Mouse (Mus musculus) lung, embryonic 14.5 days (tissue): ENCODE results near the gene Nfix. TPM values are rescaled to one million over a fixed set of nuclear protein-coding genes. Genes with fewer than 3 reads are reported as not detected.
A peak's percentile ranks its signal among the peaks of the same experiment; 100 is the strongest.

ENCODE experiments used
- ATAC-seq: fragments of 200-750 bp; cut with Nextera tagmentation; 2 replicates; pipeline ENCODE4 v1.8.0; 2017; ENCODE audit warnings: mild to moderate bottlenecking, moderate TSS enrichment, moderate library complexity; ENCODE audit not compliant: insufficient read depth
- DNase-seq: peaks from one replicate; pipeline ENCODE4 v3.0.0-alpha.2; 2015
- H3K27ac ChIP-seq: fragments of 300-500 bp; sonication (generic); 2 replicates; pipeline ENCODE4 v1.5.1; 2014; ENCODE audit warnings: low read depth, mild to moderate bottlenecking, moderate library complexity
- H3K27me3 ChIP-seq: fragments of 300-500 bp; sonication (generic); 2 replicates; pipeline ENCODE4 v1.6.1; 2014; ENCODE audit warnings: low read length, control low read depth; ENCODE audit not compliant: insufficient read depth
- H3K36me3 ChIP-seq: fragments of 300-500 bp; sonication (generic); 2 replicates; pipeline ENCODE4 v1.6.1; 2014; ENCODE audit warnings: control low read depth; ENCODE audit not compliant: insufficient read depth
- H3K4me1 ChIP-seq: fragments of 300-500 bp; sonication (generic); 2 replicates; pipeline ENCODE4 v1.6.1; 2014; ENCODE audit warnings: antibody characterized with exemption, control low read depth; ENCODE audit not compliant: insufficient read depth
- H3K4me2 ChIP-seq: fragments of 300-500 bp; sonication (generic); 2 replicates; pipeline ENCODE4 v1.6.1; 2014; ENCODE audit warnings: mild to moderate bottlenecking
- H3K4me3 ChIP-seq: fragments of 300-500 bp; sonication (generic); 2 replicates; pipeline ENCODE4 v1.5.1; 2014; ENCODE audit warnings: low read depth, low read length
- H3K9ac ChIP-seq: fragments of 300-500 bp; sonication (generic); 2 replicates; pipeline ENCODE4 v1.6.1; 2014
- H3K9me3 ChIP-seq: fragments of 300-500 bp; sonication (generic); 2 replicates; pipeline ENCODE4 v1.6.1; 2016; ENCODE audit warnings: low read depth, low read length, control low read depth
- CTCF ChIP-seq: IDR thresholded peaks from 2 replicates; pipeline ENCODE4 v1.5.1; 2016; ENCODE audit warnings: antibody characterized with exemption, low read depth
- WGBS: fragments of 180-500 bp; shearing (Covaris S2); extraction: QIAGEN DNeasy Blood & Tissue Kit; methylation state at CpG from one replicate; pipeline ENCODE4 v1.1.7; 2014; 5-methylcytosine and 5-hydroxymethylcytosine counted together
- polyA plus RNA-seq: library from polyadenylated mRNA; unstranded; fragments of >200 nt; fragmentation: Nextera tagmentation; extraction: Ambion mirVana; gene quantifications from 2 replicates; pipeline ENCODE4 v1.2.1, GENCODE M21; 2014

The Nfix gene
- polyA plus RNA-seq, 1 experiment from 2014 or later: 42.3 TPM

DNA sequence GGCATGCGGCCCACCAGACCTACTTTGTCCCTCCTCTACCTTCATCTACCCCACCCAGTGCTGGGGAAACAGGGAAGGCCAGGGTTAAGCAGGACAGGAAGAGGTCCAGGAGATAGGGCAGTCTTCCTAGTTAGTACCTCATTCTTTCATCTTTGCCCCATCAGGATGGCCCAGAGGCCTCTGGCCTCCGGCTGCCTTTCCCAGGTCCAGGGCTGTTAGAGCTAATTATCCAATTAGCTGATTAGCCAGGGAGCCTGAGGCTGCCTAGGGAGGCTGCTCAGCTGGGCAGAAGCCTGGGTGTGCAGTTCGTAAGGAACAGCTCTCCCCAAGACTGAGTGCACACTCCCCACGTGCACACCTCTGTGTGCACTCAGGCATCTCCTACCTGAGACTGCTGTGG lies 86.8 kb downstream of the Nfix start:
- Histone ChIP-seq H3K36me3 (peaks cover 46% of the 10 kb centered on the region), H3K4me1 (peaks cover 36% of the 10 kb centered on the region), H3K27me3 (0 out of 2 replicates have a peak, but pooled peaks cover 6% of the 10 kb centered on the region), H3K4me3 (no peak overlapping the region), H3K27ac (peak overlapping the region; percentile 95), H3K9ac (peak overlapping the region; percentile 30; the same call in 1 of the 2 replicates), H3K4me2 (no peak overlapping the region), H3K9me3 (no peaks in the 10 kb centered on the region)
- WGBS: 49% methylated on average over 4 of the region's 4 CpGs
- ATAC-seq: no peak
- no peak for DNase-seq
- TF ChIP-seq CTCF: no peak

DNA sequence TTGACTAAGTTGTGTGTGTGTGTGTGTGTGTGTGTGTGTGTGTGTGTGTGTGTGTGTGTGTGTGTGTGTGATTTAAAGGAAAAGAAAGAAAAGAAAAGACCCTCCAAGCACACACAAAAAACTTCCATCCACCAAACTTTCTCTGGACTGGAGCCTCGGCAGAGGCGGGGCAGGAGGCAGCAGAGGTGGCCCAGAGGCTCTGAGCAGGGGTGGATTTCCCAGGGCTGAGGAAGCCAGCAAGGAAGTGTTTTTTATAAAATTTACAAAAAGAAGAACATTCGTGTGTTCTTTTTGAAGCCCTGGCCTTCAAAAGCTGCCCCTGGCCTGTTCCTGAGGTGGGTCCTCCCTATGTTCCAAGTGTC lies 87.4 kb downstream of the Nfix start:
- H3K4me2 ChIP-seq: peak overlapping the region; percentile 52
- peaks cover 11% of the 10 kb centered on the region for H3K27me3 ChIP-seq
- ATAC-seq: peak; percentile 55
- WGBS: 6% methylated on average over 3 of the region's 3 CpGs
- H3K9ac ChIP-seq: peak overlapping the region; percentile 30; the same call in 1 of the 2 replicates
- no peak for TF ChIP-seq CTCF
- no peak for DNase-seq
- H3K4me3 ChIP-seq: no peak overlapping the region
- no peaks in the 10 kb centered on the region for H3K9me3 ChIP-seq
- peaks cover 48% of the 10 kb centered on the region for H3K36me3 ChIP-seq
- peak overlapping the region; percentile 95 for H3K27ac ChIP-seq
- peaks cover 41% of the 10 kb centered on the region for H3K4me1 ChIP-seq

DNA sequence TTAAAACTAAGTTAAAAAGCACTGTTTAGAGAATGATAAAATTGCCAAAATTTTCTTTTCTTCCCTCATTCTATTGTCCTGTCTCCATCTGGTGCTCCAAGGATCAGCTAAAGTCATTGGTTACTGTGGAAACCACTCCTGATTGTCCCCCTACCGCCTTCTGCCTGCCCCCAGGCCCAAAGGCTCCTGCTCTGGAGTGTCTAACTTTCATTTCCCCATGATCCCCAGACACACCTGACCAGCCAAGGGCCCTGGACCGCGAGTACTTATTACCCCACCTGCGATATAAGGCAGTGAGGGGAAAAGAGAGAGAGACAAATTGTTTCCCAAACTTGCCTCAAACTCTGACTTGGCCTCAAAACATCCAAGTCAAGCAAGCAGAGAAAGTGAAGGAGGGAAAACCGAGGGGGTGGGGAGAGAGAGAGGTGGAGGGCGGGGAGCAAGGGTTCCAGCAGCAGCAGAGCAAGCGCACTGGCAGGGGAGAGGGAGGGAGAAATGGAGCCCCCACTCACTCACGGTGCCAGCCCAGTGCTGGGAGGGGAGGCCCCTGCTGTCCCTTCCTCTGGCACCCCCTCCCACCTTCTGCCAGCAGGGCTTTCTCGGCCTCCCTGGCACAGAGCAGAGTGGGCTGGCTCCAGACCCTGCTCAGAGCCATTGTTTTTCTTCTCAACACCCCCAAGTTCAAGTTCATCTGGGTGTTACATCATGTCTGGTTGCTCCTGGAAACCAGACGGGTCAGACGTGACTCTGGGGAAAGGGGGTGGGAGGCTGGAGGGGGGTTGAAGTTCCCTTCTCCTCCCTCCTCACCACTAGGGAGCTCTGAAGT lies 88.0 kb downstream of the Nfix start:
- WGBS: 13% methylated on average over 10 of the region's 11 CpGs
- peak; percentile 92 for DNase-seq

DNA sequence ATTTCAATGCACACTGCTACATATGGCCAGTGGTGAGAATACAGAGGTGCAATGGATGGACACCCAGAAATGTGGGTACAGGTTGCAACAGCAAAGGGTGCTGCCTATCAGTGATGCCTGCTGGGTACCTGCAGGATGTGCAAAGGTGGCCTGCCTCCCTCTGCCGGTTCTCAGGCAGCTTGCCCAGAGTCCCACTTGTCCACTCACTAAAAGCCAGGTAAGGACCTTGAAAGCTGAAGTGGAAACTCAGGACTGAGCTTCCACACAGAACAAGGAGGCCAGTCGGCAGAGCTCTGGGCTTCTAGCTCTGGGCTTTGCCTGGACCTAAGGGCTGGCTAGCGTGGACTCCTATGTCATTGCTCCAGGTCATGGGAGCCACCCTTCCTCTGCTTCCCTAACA lies 88.8 kb downstream of the Nfix start:
- DNase-seq (no peak), ATAC-seq (no peak)
- Histone ChIP-seq H3K27ac (peak overlapping the region; percentile 95), H3K9me3 (no peaks in the 10 kb centered on the region), H3K9ac (peak overlapping the region; percentile 41; the same call in 1 of the 2 replicates), H3K36me3 (peaks cover 45% of the 10 kb centered on the region), H3K4me1 (peaks cover 53% of the 10 kb centered on the region), H3K4me3 (no peak overlapping the region), H3K4me2 (peak overlapping the region; percentile 52; the same call in 1 of the 2 replicates), H3K27me3 (peaks cover 25% of the 10 kb centered on the region)
- TF ChIP-seq CTCF: peak; percentile 20
- WGBS: 33% methylated on average over 3 of the region's 3 CpGs

More for the DNA sequence above, 88.0 kb downstream of the Nfix start:
- H3K4me3 ChIP-seq: no peak overlapping the region
- no peaks in the 10 kb centered on the region for H3K9me3 ChIP-seq
- TF ChIP-seq CTCF: peak; percentile 49
- peak overlapping the region; percentile 41 for H3K9ac ChIP-seq
- H3K27me3 ChIP-seq: peaks cover 17% of the 10 kb centered on the region
- peak; percentile 91 for ATAC-seq
- peaks cover 47% of the 10 kb centered on the region for H3K4me1 ChIP-seq
- peak overlapping the region; percentile 95 for H3K27ac ChIP-seq
- peak overlapping the region; percentile 52 for H3K4me2 ChIP-seq
- peaks cover 46% of the 10 kb centered on the region for H3K36me3 ChIP-seq

DNA sequence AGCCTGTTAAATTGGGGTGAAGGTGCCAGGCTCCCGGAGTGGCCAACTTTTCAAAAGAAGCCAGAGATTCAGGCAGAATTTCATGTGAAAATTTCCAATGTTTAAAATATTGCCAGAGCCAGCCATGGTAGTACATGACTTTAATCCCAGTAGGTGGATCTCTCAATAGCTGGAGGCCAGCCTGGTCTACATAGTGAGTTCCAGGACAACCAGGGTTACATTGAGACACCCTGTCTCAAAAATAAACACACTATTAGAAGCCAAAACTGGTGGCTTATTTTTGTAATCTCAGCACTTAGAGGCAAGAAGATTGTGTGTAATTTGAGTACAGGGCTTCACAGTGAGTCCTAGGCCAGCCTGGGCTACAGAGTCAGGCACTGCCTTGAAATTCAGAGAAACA lies 90.2 kb downstream of the Nfix start:
- no peak for TF ChIP-seq CTCF
- Histone ChIP-seq H3K4me3 (no peak overlapping the region), H3K36me3 (peaks cover 38% of the 10 kb centered on the region), H3K4me2 (no peak overlapping the region), H3K27me3 (peaks cover 31% of the 10 kb centered on the region), H3K9me3 (no peaks in the 10 kb centered on the region), H3K4me1 (peaks cover 57% of the 10 kb centered on the region), H3K9ac (no peak overlapping the region), H3K27ac (no peak overlapping the region)
- DNase-seq (no peak), ATAC-seq (no peak)
- 92% methylated on average over 1 of the region's 1 CpGs for WGBS

DNA sequence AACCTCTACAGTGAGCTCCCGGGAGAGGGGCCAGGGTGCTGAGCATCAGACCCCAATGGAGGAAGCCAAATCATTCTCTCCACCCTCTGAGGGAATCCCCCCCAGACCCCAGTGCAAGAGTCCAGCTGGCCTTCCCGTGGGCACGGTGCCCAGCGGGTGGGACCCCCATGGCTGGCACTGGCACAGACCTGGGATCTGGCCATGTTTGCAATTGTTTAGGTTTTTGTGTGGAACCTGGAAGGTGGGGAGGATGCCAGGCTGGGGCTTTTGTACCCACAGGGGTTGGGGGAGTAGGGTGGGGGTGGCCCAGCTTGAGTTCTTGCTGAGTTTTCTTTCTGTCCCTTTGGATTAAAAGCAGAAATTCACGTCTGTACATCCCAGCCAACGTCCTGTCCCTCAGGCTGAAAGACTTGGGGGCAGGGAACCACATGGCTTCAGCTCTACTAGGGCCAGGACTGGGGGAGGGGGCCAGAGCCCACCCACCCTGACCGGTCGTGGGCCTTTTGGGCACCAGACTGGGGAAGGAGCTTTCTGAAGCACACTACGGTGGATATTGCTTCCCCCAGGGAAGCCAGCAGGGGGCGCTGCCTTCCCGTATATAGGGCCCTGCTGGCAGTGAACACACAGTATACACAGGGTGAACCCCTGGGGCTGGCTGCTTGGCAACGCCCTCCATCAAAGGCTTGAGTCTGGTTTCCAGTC lies 91.2 kb downstream of the Nfix start:
- Histone ChIP-seq H3K4me2 (peak overlapping the region; percentile 23; the same call in 1 of the 2 replicates), H3K9me3 (no peaks in the 10 kb centered on the region), H3K4me1 (peaks cover 49% of the 10 kb centered on the region), H3K27ac (peak overlapping the region; percentile 36; the same call in 1 of the 2 replicates), H3K9ac (peak overlapping the region; percentile 16; the same call in 1 of the 2 replicates), H3K27me3 (peaks cover 41% of the 10 kb centered on the region), H3K4me3 (no peak overlapping the region; the same call in 1 of the 2 replicates), H3K36me3 (peaks cover 36% of the 10 kb centered on the region)
- ATAC-seq (peak; percentile 48), DNase-seq (peak; percentile 96)
- WGBS: 18% methylated on average over 12 of the region's 12 CpGs
- peak; percentile 97 for TF ChIP-seq CTCF
